Mouse (Mus musculus) frontal cortex, adult (tissue): ENCODE results near the gene Gpr155.

Experiments
- ATAC-seq: cut with Nextera tagmentation; 2 replicates; pipeline ENCODE4 v1.9.2; 2017; ENCODE audit warnings: mild to moderate bottlenecking, moderate library complexity, mixed read lengths; ENCODE audit not compliant: low TSS enrichment

Gpr155 gene

GRCm38 (mm10) chr2:73386356-73387046 is at the start of gene Gpr155:
Gpr155 (minus strand) TSS chr2:73386572.
- peak; percentile 92 for ATAC-seq

DNA sequence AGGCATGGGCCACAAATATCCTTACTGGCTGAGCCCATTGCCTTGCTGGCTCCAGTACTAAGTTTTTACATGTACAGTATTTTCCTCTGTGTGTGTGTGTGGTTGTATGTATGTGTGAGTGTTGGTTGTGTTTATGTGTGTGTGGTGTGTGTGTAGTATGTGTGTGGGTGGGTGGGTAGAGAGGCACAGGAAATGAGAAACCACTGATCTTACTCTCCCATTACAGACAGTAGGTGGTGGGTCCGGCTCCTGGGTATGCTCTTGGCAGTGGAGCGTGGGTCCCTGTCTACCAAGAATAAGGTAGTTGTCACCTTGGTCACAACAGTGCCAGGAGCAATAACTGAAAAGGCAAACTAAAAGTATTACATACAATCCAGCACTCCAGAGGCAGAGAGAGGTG is 49.5 kb upstream of the Gpr155 start:
- ATAC-seq = no peak

DNA sequence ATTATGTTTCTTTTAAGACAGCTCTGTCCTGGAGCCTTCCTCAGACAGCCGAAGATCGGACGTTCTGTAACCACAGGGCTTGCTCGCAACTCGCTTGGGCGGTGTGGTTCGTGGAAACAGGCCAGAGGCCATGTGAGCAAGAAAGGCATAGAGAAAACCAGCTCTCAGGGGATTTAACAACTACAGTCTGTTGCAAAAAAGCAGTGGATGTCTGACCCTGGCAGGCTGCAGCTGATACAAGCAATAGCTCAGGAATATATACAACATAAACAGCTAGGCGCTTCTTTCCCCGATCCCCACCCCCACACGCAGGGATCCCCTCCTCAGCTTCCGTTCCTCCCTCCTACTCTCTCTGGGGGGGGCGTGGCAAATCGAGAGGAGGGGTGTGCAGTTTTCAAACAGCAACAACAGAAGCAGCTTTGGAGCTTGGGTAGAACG is 45.6 kb upstream of the Gpr155 start:
- no peak for ATAC-seq

GRCm38 (mm10) chr2:73428803-73429468 is 42.6 kb upstream of the Gpr155 start:
- ATAC-seq = peak; percentile 87

GRCm38 (mm10) chr2:73427293-73427692 is 40.9 kb upstream of the Gpr155 start:
- ATAC-seq = no peak

- no peak for ATAC-seq
These were observed 39.5 kb upstream of the Gpr155 start for GRCm38 (mm10) chr2:73425822-73426221.

DNA sequence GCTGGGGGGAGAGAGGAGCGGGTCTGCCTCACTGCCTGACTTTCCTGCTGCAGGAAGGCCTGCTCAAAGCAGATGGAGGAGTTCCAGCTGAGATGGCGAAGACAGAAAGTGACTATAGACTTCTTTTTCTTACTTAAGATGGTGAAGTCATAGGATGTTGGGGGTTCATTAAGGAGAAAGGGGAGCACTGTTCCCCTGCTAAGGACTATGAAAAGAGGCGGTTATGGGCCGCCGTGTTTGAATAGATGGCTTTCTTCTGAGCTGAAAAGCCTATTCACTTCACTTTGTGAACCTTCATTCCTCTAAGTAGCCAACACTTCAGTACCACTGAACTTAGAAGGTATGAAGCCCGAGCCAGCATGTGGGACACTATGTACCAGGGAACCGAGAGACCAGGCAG is 33.4 kb upstream of the Gpr155 start:
- no peak for ATAC-seq

DNA sequence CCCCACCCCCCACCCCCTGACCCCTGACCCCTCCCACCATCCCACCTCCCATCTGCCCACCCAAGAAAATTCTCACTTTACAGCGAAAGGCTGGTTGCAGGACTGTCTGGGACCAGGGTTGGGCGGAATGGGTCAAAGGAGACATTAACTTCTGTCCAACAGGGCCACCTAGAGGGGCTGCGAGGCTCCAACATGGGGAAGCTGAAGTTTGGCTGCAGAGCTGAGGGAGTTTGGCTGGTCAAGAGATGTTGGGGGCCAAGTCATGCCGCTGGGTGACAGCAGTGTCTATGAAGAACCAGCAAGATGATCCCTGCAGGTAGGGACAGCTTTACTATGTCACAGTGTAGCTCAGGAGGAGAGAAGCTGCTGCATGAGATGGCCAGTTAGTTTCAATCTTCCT is 32.9 kb upstream of the Gpr155 start:
- no peak for ATAC-seq

DNA sequence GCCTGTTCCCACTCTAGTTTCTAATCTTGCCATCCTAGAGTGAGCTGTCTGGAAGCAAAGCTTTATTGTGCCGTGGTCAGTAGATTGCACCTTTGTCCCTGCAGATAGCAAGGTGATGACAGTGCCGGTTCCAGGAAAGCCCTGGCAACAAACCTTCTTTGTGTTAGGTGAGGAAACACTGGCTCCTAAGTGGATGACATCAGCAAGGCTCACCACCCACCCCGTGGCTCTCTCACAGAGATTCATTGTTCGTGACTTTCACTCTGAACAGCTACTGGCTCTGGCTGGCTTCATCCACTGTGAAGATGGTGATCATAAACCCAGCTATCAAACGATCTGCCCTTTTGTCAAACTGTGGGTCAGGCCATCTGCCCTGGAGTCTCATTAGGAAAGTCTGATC is 29.5 kb upstream of the Gpr155 start:
- ATAC-seq = peak; percentile 65

GRCm38 (mm10) chr2:73410076-73410475 is 23.7 kb upstream of the Gpr155 start:
- no peak for ATAC-seq

GRCm38 (mm10) chr2:73407662-73408061 is 21.3 kb upstream of the Gpr155 start:
- no peak for ATAC-seq

DNA sequence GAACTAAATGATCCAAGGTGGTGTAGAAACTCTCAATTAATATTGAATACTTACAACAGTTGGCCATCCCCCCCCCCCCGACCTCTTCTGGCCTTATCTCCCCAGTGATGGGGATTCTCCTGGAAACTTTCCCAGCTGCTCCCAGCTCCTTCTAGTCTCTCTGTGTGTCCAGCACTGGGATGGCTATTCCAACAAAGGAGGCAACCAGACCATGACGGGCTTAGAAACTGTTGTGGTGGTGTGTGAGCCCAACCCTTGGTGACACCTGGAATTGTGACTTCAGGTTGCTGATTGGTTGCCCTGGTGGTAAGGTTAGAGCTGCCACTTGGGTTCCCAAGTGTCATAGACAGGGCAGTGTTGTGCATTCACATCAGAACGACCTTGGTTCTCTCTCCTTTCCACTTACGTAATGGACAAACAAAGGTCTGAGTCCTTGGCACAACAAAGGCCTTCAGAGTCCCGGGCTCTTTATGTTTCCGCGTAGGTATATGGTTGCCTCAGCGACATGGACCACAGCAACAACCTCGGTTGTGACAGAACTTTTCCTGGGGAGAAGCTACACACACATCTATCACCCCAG is 20.1 kb upstream of the Gpr155 start:
- no peak for ATAC-seq

DNA sequence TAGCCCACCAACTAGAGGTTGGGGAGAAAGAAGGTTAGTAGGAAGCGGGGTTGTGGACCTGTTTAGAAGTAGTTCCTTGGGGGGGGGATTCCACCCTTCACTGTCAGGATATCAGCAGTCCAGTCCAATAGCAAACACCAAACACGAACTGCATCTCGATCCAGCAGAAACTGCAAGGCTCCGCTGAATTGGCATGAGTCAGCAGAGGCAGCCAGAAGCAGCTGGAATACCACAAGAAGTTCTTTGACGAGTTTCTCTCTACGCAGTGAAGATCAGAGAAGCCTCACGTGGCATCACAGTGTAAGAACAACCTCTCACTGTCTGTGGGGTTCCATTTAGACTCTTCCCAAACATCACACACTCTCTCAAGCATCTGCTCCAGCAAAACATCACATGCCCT is 18.6 kb upstream of the Gpr155 start:
- no peak for ATAC-seq

- ATAC-seq = no peak
These were observed 18.1 kb upstream of the Gpr155 start for GRCm38 (mm10) chr2:73404442-73404841.

DNA sequence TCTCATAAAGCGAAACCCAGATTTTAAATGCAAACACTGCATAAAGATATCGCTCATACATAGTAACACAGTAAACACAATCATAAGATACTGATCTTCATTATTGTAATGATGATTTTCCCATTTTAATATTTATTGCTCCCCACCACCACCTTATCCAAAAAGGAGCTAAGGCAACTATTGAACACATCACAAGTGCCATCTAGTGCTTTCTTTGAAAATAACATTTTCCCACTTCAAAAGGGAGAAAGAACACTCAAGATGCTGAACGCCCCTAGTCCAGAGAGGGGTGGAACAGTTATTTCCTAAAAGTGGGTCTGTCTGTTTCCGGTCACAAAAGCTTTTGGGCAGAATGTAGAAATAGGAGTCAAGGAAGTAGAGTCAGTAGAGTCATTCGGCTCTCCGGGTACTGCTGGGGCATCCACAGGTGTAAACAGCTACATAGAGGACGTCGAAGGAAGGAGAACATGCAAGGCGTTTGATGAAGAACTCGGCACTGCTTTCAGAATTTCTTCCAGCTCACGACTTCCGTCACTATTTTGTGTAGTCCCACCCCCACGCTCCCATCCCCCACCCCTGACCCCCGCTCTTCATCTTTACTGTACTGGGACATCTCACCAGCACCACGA is 17.1 kb upstream of the Gpr155 start:
- no peak for ATAC-seq

GRCm38 (mm10) chr2:73401689-73402088 is 15.3 kb upstream of the Gpr155 start:
- ATAC-seq = no peak

DNA sequence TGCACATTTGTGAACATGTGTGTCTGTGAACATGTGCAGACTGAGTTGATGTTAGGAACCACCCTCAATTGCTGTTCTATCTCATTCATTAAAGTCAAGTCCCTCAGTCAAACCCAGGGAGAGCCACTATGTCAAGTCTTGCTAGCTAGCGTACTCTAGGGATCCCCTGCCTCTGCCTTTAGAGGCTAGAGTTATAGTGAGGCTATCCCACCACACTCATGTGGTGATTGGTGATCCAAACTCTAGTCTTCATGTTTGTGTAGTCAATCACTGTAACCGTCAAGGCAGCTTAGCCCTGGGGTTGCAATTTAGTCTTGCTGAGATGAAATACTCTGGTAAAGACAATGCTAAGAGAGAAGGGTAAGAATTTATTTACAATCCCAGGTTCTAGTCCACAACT is 11.1 kb upstream of the Gpr155 start:
- no peak for ATAC-seq

DNA sequence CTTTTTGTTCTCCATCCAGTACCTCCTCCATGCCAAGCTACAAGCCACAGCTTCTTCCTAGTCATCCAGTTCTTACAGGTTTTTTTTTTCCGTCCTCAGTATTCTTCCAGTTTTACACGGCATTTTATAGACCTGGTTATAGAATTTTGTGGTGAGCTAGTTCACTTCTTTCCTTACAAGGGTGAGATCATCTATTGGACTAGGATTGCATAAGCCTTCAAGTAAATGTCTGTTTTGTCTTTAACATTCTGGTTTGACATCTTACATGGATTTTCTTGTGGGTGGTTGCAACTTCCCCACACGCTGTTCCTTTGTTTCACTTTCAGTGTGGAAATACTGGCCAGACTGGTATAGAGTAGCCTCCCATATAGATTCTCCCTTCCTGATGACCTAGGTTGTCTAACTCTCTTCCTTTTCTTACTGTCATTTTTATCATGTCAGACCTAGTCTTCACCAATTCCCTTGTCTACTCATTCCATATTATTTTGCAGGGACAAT is 10.5 kb upstream of the Gpr155 start:
- no peak for ATAC-seq

- no peak for ATAC-seq
These were observed 9.1 kb upstream of the Gpr155 start for GRCm38 (mm10) chr2:73395516-73395915.

DNA sequence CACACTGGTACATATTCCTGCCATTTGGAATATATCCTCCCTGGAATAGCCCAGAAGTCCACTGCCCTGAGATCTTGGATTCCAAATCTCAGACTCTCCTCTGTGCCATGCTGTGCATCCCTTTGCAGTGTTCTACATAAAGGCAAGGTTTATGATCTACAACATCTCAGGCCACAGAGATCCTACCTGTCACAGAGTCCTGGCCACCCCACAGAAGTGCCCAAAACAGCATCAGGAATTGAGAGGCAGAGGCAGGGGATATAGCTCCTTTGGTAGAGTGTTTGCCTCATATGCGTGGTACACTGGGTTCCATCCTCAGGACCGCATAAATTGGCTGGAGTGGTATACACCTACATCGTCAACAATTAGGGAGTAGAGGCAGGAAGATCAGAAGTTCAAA is 8.1 kb upstream of the Gpr155 start:
- ATAC-seq = no peak

DNA sequence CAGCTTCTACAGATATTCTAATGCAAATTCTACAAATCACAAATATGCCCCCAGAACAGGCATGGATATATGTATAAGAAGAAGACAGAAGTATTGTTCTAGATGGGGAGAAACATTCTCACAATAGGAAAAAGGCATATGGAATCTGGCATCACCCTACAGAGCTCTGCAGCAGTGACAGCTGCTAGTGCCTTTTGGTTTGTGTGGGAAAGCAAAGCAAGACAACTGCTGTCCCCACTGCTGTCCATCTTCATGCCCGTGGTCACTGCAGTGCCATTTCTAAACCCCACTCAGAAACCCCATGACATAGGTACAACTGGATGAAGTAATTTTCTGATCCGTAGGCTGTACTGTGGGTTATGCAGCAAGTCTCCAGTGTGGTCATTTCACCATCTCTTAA is 6.4 kb upstream of the Gpr155 start:
- ATAC-seq = no peak

DNA sequence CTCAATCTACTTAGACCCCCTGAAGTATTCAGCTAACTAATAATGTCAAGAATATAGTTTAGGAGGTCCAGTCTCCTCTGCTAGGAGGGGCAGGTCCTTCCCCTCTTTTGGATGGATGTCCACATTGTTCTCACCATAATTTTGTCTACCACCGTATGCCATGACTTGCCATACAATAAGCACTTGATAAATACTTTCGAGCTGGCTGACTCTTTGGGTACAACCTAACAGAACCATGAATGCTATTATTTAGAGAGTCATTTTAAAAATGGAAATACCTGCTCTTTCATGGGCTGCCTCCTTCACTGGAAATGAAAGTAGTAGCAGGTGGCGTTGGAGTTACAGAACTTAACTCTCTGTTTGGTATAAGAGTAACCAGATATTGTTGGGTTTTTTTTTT is 3.6 kb upstream of the Gpr155 start:
- no peak for ATAC-seq

DNA sequence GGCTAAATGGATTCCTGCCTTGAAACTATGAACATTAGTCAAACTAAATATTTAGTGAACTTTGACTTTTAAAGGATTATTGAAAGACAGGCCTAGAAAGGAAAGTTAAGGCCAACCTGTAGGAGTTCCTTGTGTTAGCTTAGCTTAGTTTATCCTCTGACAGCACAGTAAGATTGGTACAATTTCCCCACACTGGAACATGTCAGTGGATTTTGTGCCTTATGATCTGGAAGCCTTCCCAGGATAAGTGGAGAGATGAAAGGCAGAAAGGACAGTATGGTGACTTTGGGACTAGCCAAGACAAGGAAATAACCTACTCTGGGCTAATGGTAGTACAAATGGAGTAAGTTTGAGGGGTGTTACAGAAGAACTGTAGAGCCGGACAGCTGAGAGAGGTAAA is 1.4 kb upstream of the Gpr155 start:
- no peak for ATAC-seq
